Mouse (Mus musculus): ENCODE data around the gene Cyth1.

Cyth1 gene

GRCm38 (mm10) chr11:118196824-118197388 is 51.5 kb downstream of the Cyth1 start:
- peak; percentile 47 to 51 for DNase-seq

DNA sequence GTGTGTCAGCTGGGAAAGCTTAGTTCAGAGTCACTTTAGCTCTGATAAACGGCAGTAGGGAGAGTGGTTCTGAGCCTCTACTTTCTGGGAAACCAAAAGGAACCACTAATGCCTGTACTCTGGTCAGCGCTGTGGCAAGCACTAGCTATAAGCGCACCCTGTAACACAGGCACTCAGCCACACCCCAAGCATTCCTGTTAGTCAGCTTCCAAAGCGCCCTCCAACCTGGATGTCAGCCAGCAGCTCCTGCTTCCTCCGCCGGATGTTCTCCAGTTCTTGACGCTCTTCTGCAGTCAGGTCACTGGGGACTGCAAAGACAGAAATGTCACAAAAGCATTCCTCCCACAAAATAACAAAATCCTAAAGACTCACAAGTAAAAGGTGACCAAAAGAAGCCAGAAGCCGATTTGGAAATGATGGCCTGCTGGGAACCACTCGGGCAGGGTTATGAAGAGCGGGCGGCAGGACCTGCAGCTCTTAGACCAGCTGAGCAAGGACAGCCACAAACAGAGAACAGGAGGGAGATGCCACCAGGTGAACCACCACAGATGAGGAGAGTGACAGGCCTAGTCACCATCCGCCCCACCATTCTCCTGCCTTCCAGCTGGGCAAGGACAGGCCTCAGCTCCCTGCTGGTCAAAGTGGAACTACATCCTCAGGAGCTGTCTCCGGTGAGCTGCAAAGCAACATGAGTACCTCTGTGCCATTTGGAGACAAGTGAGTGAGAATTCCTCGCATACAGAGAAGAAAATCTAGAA is 54.8 kb downstream of the Cyth1 start:
- peak; percentile 81 to 82 for DNase-seq

DNA sequence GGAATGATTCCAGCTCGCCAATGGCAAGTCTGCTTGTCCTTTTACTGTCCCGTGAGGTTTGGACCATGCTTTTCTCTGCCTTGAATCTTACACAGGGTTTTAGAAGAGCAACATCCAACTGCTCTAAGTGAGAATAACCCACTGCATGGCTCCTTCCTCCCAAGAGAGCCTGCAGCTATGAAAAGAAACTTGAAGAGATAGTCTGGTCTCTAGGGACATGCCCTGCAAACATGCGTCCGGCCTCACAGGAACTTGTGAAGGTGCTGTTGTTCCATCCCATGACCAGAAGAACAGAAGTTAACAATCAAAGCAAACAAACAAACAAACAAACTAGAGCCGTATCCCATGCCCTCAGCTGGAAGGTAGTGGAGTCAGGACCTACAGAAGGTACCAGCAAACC is 55.4 kb downstream of the Cyth1 start:
- no peak for DNase-seq

- DNase-seq = no peak
Observed at GRCm38 (mm10) chr11:118182768-118183167, 65.6 kb downstream of the Cyth1 start.

DNA sequence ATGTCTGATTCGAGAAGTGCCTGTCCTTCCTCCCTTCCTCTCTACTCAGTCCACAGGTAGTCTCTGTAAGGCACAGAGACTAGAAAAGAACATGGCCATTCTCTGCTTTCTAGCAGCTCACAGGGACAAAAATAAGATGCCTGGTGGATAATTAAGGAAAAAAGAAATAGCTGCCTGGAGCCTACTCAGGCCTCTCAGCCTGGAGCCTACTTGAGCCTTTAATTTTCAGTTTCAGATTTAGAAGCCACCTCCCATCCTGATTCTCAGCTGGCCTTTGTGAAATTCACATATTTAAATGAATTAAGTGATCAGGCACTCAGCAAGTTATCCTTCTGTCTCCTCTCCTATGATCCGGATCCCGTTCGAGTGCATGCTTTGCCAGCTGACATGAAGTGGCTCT is 66.0 kb downstream of the Cyth1 start:
- DNase-seq = no peak

DNA sequence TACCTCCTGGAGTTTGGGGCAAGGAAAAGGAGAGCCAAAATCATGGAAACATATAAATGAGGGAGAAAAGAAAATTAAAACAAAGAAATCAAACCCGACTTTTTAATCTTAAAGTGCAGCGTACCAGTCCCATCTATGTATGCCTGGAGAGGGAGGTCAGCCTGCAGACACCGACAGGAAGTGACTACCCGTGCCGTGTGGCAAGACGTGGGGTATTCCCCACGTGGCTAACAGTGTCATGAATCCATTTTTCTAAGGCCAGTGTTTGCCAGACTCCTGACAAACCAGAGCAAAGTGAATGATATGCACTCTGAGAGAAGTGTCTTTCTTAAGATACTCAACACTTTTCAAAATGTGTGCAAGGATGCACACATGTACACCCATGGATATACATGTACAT is 68.2 kb downstream of the Cyth1 start:
- DNase-seq = no peak

DNA sequence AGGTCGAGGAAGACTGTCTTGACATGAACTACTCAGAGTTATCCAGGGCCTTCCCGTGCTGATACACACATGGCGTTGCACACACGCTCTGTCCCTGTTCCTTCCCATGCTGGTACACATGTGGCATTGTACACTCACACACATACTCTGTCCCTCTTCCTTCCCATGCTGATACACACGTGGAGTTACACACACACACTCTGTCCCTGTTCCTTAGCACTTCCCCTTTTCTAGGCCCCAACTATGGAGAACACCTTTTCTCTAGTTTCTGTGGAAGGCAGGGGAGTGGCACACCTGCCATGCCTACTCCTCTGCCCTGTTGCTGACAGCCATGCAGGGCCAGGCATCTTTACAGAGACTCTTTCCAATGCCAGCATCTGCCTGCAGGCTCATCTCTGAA is 70.2 kb downstream of the Cyth1 start:
- no peak for DNase-seq

DNA sequence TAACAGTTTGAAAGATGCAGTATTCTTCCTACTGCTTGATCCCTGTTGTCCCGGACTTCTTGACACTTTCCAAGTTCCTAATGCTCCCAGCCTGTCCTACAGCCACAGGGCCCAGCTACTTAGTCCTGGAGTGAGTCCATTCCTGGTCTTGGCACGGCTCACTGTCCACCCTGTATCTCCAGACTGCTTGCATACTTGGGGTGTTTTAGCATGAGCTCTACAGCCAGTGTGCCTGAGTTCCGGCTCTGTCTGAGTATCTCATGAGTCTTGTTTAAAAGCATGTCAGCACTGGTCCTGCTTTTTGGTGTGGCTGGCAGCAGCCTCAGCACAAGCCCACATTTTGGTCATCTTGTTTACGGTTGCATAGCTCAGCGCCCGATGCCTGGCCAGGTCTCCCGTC is 73.6 kb downstream of the Cyth1 start:
- DNase-seq = peak; percentile 43 to 46

- peak; percentile 43 to 59 for DNase-seq
Observed at GRCm38 (mm10) chr11:118172768-118173167, 75.6 kb downstream of the Cyth1 start.

DNA sequence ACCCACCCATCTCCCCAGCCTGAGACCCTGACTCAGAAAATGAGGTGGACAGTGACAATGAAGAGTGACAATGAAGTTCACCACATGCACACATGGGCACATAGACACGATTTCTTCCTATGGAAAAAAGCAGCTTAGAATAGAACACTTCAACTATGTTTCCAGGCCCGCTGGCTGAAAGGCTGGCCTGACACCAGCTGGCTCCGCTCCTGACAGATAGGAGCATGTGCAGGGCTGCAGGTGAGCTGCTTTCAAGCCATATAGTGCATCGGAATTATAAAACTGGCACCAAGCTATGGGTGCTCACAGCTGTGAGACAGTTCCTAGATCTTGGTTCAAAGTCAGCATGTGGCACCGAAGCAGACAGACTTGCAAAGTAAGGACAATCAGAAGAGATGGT is 78.1 kb downstream of the Cyth1 start:
- DNase-seq = peak; percentile 61 to 68

DNA sequence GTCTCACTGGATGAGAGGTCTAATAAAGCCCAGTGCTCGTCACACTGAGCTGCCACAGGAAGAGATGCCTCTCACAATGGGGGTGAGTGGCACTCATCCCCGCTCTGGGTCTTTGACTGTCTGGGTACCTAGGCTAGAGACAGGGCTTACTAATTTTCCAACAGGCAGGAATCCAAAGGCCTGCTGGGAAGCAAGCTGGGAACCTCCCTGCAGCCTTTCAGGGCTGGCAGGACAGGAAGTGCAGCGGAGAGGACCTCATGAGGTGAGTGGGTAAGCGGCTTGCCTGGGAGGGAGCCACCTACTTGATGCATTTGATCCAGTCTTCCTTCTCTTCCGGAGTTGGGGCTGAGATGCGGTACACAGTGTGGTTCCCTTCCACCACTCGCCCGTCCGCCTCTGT is 79.7 kb downstream of the Cyth1 start:
- peak in 1 of 2 experiments; percentile 38 for DNase-seq

DNA sequence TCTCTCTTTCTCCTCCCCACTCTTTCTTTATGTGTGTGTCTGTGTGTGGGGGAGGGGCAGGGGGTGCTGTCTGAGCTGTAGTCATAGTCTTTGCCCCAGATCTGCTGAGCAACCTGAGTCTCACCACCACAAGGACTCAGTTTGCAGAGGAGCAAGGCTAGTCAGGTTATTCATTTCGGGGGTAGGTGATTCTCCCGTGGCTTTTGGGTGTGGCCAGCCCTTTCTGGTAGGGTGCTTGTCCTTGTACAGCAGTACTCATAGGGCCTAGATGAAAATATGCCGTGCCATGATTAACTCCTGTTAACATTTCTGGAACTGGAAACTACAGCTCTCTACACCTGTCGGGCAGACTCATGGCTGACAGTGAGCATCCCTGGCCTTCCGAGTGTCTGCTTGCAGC is 81.8 kb downstream of the Cyth1 start:
- DNase-seq = no peak

- DNase-seq = peak; percentile 55 to 59
Observed at GRCm38 (mm10) chr11:118165681-118166080, 82.7 kb downstream of the Cyth1 start.

DNA sequence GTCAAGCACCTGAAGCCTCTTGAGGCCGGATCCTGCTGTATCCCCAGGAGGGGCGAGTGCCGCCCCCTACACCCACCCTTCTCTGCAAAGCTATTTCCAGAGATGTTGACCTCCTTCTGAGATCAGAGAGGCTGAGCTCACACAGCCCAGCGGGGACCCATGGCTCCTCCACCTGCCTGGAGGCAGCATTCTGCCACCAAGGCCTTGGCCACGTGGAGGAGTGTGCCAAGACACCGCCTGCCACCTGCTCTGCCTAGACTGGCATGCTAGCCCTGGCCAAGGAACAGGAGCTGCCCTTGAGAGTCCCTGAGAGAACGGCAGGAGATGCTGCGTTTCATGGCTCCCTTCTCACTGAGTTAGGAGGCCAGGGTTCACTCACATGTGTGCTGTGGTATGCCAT is 83.8 kb downstream of the Cyth1 start:
- peak; percentile 82 to 89 for DNase-seq

GRCm38 (mm10) chr11:118162245-118162644 is 86.1 kb downstream of the Cyth1 start:
- peak; percentile 56 for DNase-seq

- DNase-seq = no peak
Observed at GRCm38 (mm10) chr11:118161240-118161639, 87.2 kb downstream of the Cyth1 start.

GRCm38 (mm10) chr11:118160763-118161162 is 87.6 kb downstream of the Cyth1 start:
- DNase-seq = no peak

- no peak for DNase-seq
Observed at GRCm38 (mm10) chr11:118158753-118159152, 89.6 kb downstream of the Cyth1 start.

- DNase-seq = no peak
Observed at GRCm38 (mm10) chr11:118156480-118157060, 91.8 kb downstream of the Cyth1 start.

- no peak for DNase-seq
Observed at GRCm38 (mm10) chr11:118152964-118153363, 95.4 kb downstream of the Cyth1 start.

DNA sequence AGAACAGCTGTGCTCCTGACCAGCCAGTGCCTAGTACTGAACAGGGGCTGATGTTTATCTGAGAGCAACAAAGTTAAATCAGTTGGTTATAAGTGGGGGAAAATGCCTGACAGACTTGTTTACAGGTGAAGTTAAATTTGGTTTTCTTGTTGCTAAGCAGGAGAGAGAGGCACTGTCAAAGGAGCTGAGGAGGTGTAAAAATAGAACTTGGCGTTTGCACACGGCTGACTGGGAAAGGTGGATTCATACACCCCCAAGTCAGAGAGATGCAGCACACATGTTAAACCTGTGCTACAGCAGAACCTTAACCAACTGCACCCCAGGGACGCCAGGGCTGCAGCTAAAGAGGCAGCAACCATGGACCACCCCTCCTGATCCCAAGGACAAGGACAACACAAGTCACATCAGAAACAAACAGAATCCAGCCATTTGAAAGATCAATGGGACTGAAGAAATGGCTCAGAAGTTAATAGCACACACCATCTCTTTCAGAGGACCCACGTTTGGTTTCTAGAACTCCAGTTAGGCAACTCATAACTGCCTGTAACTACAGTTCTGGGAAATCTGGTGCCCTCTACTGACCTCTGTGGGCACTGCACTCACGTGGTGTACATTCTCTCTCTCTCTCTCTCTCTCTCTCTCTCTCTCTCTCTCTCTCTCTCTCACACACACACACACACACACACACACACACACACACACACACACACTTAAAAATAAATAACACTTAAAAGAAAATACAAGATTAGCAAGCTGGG is 96.8 kb downstream of the Cyth1 start:
- DNase-seq = no peak

GRCm38 (mm10) chr11:118150115-118150701 is 98.2 kb downstream of the Cyth1 start:
- peak; percentile 70 to 72 for DNase-seq

Measured in cerebellum, postnatal 10 days (tissue).